Mouse (Mus musculus): ENCODE results near the gene Adra1d. TPM values are rescaled to one million over a fixed set of nuclear protein-coding genes. Genes with fewer than 3 reads are reported as not detected.

Adra1d gene
- polyA plus RNA-seq, 1 experiment from 2014 or later, result not detected

Other genes with a start within 250 kb of the Adra1d start
- gene Rnf24, start 209.4 kb downstream of the Adra1d start, polyA plus RNA-seq (2018), result 1.9 to 2.8 TPM (median 2.8 TPM) in 3 replicates
- gene Smox, start 70.8 kb downstream of the Adra1d start, polyA plus RNA-seq (2018), result 35.1 to 53.5 TPM (median 43.1 TPM) in 3 replicates